Mouse (Mus musculus): ENCODE data around the gene Gm45785. TPM values are rescaled to one million over a fixed set of nuclear protein-coding genes. Genes with fewer than 3 reads are reported as not detected.

Gene Gm45785
- polyA plus RNA-seq, 2 experiments: not detected

DNA sequence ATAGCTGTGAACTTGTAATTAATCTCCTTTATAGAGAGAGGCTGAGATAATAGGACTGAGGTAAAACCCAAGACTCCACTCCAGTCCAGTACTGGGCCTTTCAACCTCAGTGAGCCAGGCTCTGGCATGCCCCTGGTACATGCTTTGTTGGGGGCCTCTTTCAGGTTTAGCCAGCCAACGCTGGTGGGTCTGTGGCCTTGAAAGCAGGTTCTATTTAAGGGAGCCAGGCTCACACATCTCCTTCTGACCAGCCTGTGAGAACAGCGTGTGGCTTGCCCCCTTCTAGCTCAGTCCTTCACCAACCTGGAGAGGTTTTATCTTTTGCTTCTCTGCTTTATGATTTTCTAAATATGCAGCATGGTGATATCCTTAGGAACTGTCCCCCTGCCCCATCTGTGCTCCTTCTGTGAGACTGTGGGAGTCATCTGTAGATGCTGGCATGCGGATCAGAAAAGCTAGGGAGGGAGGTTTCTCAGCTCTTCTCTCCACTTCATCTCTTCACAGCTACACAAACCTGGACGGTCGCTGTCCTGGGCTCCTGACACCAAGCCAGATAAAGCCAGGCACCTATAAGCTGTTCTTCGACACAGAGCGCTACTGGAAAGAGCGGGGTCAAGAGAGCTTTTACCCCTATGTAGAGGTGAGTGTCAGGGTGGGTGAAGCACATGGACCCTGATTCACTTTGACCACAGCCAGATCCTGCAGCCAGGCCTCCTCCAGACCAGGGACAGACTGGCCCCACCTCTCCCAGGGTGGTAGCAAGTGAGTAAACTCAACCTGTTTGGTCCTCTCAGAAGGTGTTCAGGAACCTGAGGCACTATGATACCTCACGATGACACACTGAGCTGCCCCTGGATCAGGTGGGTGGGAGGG lies 19.7 kb downstream of the Gm45785 start:
- Histone ChIP-seq H3K4me1 (ENCODE audit: control insufficient read depth, insufficient read depth, low read length) (no peaks in the 10 kb centered on the region), H3K9me3 (ENCODE audit: control insufficient read depth, low read length) (no peaks in the 10 kb centered on the region), H3K27me3 (ENCODE audit: control insufficient read depth, insufficient read depth, low read length) (peaks cover 3% of the 10 kb centered on the region; the same call in 1 of the 2 replicates), H3K4me2 (replicated peaks; ENCODE audit: low read depth, low read length, severe bottlenecking) (no peak overlapping the region), H3K27ac (replicated peaks; ENCODE audit: low read depth, low read length) (no peak overlapping the region), H3K4me3 (replicated peaks; ENCODE audit: low read length) (no peak overlapping the region), H3K9ac (ENCODE audit: low read depth, low read length, severe bottlenecking) (no peak overlapping the region), H3K36me3 (ENCODE audit: control insufficient read depth, insufficient read depth, low read length) (no peaks in the 10 kb centered on the region)
- ATAC-seq (ENCODE audit: low FRiP score, low read depth): no peak
- no peak for TF ChIP-seq POLR2A (IDR thresholded peaks at IDR 0.05; ENCODE audit: borderline replicate concordance, extremely low read depth, insufficient read depth, insufficient read length)
- DNase-seq (ENCODE audit: low spot score): no peak
- WGBS: 84% methylated on average over 9 of the region's 9 CpGs

DNA sequence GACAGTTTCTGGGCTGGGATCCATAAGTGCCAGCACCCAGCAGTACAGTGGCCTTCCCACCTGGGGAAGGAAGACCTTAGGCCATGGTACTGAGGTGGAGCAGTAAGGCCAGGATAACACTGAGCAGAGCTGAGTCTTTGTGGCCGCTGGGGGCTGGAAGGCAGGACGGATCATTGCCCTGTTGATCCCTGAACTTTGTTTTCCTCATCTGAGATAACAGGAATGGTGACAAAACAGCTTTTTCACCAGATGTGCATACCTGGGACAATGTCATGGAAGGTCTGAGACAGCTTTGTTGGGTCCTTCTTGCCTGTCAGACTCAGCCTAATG lies 20.4 kb downstream of the Gm45785 start:
- no peaks in the 10 kb centered on the region for H3K4me1 ChIP-seq (ENCODE audit: control insufficient read depth, insufficient read depth, low read length)

DNA sequence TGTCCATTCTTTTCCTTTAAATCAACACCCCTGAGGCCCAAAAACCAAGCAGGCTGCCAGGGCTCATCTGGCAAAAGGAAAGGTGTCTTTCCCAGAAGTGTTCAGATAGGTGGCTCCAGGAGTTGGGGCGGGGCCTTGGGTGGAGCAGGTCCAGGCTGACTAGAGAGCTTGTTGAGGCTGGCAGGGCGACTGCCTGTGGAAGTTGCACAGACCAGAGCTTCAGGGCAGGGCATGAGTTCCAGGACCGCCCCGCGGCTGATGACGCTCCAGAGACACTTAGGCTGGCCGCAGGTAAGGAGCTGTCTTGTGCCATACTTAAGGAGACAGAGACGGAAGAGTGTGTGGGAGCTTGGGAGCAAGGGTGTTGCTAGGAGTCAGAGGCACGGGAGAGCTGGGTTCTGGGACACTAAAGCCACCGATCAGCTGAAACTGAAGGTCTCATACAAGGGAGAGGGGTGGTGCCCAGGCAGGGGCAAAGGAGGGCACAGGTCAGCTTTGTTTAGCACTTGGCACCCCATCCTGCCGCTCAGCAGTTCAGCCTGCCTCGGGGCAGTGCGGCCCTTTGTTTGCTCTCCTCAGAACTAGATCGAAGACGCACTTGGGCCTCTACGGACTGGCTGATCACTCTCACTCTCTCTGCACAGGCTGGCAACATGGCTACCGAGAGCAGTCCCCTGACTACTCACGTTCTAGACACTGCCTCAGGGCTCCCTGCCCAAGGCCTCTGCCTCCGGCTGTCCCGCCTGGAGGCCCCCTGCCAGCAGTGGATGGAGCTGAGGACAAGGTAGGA lies 21.0 kb downstream of the Gm45785 start, which contains the start of gene Urah:
Gene Urah (plus strand): TSS at position 51 of the 790 bp plus-strand sequence.
- no peaks in the 10 kb centered on the region for H3K4me1 ChIP-seq (ENCODE audit: control insufficient read depth, insufficient read depth, low read length)
- H3K9me3 ChIP-seq (ENCODE audit: control insufficient read depth, low read length): no peaks in the 10 kb centered on the region
- H3K27me3 ChIP-seq (ENCODE audit: control insufficient read depth, insufficient read depth, low read length): no peaks in the 10 kb centered on the region
- DNase-seq (ENCODE audit: low spot score): no peak
- 44% methylated on average over 19 of the region's 20 CpGs for WGBS
- no peak for ATAC-seq (ENCODE audit: low FRiP score, low read depth)
- no peak within 1 kb of the TSS for H3K4me2 ChIP-seq (replicated peaks; ENCODE audit: low read depth, low read length, severe bottlenecking)
- no peak within 1 kb of the TSS for H3K9ac ChIP-seq (ENCODE audit: low read depth, low read length, severe bottlenecking)
- H3K27ac ChIP-seq (replicated peaks; ENCODE audit: low read depth, low read length): no peak within 1 kb of the TSS
- no peak for TF ChIP-seq POLR2A (IDR thresholded peaks at IDR 0.05; ENCODE audit: borderline replicate concordance, extremely low read depth, insufficient read depth, insufficient read length)
- H3K36me3 ChIP-seq (ENCODE audit: control insufficient read depth, insufficient read depth, low read length): no peaks in the 10 kb centered on the region
- no peak within 1 kb of the TSS for H3K4me3 ChIP-seq (replicated peaks; ENCODE audit: low read length)

More for the DNA sequence above, 20.4 kb downstream of the Gm45785 start:
- Histone ChIP-seq H3K27ac (replicated peaks; ENCODE audit: low read depth, low read length) (no peak overlapping the region), H3K4me3 (replicated peaks; ENCODE audit: low read length) (no peak overlapping the region), H3K9me3 (ENCODE audit: control insufficient read depth, low read length) (no peaks in the 10 kb centered on the region), H3K27me3 (ENCODE audit: control insufficient read depth, insufficient read depth, low read length) (no peaks in the 10 kb centered on the region), H3K4me2 (replicated peaks; ENCODE audit: low read depth, low read length, severe bottlenecking) (no peak overlapping the region), H3K36me3 (ENCODE audit: control insufficient read depth, insufficient read depth, low read length) (no peaks in the 10 kb centered on the region), H3K9ac (ENCODE audit: low read depth, low read length, severe bottlenecking) (no peak overlapping the region)
- WGBS: 62% methylated on average over 2 of the region's 2 CpGs
- no peak for TF ChIP-seq POLR2A (IDR thresholded peaks at IDR 0.05; ENCODE audit: borderline replicate concordance, extremely low read depth, insufficient read depth, insufficient read length)
- ATAC-seq (ENCODE audit: low FRiP score, low read depth) (no peak), DNase-seq (ENCODE audit: low spot score) (no peak)

DNA sequence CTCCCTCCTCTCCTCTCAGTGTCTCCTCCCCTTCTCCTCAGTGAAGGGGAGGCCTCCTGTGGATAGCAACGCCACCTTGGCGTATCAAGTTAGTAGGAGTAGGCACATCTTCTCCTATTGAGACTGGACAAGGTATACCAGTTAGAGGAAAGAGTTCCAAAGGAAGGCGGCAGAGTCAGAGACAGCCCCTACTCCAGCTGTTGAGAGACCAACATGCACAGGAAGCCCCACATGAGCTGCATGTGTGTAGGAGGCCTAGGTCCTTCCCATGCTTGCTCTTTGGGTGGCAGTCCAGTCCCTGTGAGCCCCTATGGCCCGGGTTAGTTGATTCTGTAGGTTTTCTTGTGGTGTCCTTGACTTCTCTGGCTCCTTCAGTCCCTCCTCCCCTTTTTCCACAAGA lies 22.8 kb downstream of the Gm45785 start:
- WGBS: 86% methylated on average over 4 of the region's 4 CpGs
- no peak for TF ChIP-seq POLR2A (IDR thresholded peaks at IDR 0.05; ENCODE audit: borderline replicate concordance, extremely low read depth, insufficient read depth, insufficient read length)
- H3K9ac ChIP-seq (ENCODE audit: low read depth, low read length, severe bottlenecking): no peak overlapping the region
- DNase-seq (ENCODE audit: low spot score) (no peak), ATAC-seq (ENCODE audit: low FRiP score, low read depth) (no peak)
- no peak overlapping the region for H3K27ac ChIP-seq (replicated peaks; ENCODE audit: low read depth, low read length)
- no peak overlapping the region for H3K4me2 ChIP-seq (replicated peaks; ENCODE audit: low read depth, low read length, severe bottlenecking)
- no peaks in the 10 kb centered on the region for H3K27me3 ChIP-seq (ENCODE audit: control insufficient read depth, insufficient read depth, low read length)
- H3K36me3 ChIP-seq (ENCODE audit: control insufficient read depth, insufficient read depth, low read length): no peaks in the 10 kb centered on the region
- no peaks in the 10 kb centered on the region for H3K9me3 ChIP-seq (ENCODE audit: control insufficient read depth, low read length)
- H3K4me3 ChIP-seq (replicated peaks; ENCODE audit: low read length): no peak overlapping the region
- no peaks in the 10 kb centered on the region for H3K4me1 ChIP-seq (ENCODE audit: control insufficient read depth, insufficient read depth, low read length)

DNA sequence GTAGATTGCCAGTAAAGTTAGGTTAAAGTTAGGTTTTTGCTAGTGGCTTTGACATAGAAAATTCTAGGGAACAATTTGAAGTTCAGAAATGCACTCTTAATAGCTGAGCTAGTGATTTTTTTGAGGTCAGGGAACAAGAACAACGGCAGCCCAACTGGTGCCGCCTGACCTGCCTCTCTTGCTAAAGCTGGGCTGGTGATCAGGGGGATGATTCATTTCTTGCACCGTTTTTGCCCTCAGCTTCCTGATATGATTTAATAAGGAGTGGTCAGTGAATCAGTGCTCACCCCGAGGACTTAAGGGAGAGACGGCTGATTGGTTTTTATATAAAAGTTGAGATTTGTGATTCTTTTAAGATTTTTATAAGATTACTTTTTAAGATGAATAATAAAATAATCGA lies 24.7 kb downstream of the Gm45785 start:
- Histone ChIP-seq H3K4me2 (replicated peaks; ENCODE audit: low read depth, low read length, severe bottlenecking) (no peak overlapping the region), H3K27ac (replicated peaks; ENCODE audit: low read depth, low read length) (no peak overlapping the region), H3K27me3 (ENCODE audit: control insufficient read depth, insufficient read depth, low read length) (no peaks in the 10 kb centered on the region), H3K4me3 (replicated peaks; ENCODE audit: low read length) (no peak overlapping the region), H3K36me3 (ENCODE audit: control insufficient read depth, insufficient read depth, low read length) (no peaks in the 10 kb centered on the region), H3K9ac (ENCODE audit: low read depth, low read length, severe bottlenecking) (no peak overlapping the region), H3K9me3 (ENCODE audit: control insufficient read depth, low read length) (no peaks in the 10 kb centered on the region), H3K4me1 (ENCODE audit: control insufficient read depth, insufficient read depth, low read length) (no peaks in the 10 kb centered on the region)
- WGBS: 63% methylated on average over 6 of the region's 6 CpGs
- no peak for ATAC-seq (ENCODE audit: low FRiP score, low read depth)
- TF ChIP-seq POLR2A (IDR thresholded peaks at IDR 0.05; ENCODE audit: borderline replicate concordance, extremely low read depth, insufficient read depth, insufficient read length): no peak
- no peak for DNase-seq (ENCODE audit: low spot score)

Measured in limb, embryonic 14.5 days (tissue).